Mouse (Mus musculus) kidney, postnatal 0 days (tissue): ENCODE data around the gene Nap1l1. TPM values are rescaled to one million over a fixed set of nuclear protein-coding genes. Genes with fewer than 3 reads are reported as not detected.

ENCODE experiments used
- ATAC-seq: fragments of 200-750 bp; cut with Nextera tagmentation; replicated peaks from 2 replicates; pipeline ENCODE4 v1.8.0; 2017; ENCODE audit warnings: low read depth, moderate number of reproducible peaks, moderate TSS enrichment, moderate library complexity; ENCODE audit not compliant: low FRiP score
- DNase-seq: peaks from one replicate; pipeline ENCODE4 v3.0.0-alpha.2; 2016; ENCODE audit warnings: low spot score
- H3K27ac ChIP-seq: fragments of 300-500 bp; sonication (generic); 2 replicates; pipeline ENCODE4 v1.5.1; 2014; ENCODE audit warnings: mild to moderate bottlenecking
- H3K27me3 ChIP-seq: fragments of 300-500 bp; sonication (generic); 2 replicates; pipeline ENCODE4 v1.6.1; 2014; ENCODE audit warnings: low read length, mixed read lengths; ENCODE audit not compliant: insufficient read depth
- H3K36me3 ChIP-seq: fragments of 300-500 bp; sonication (generic); 2 replicates; pipeline ENCODE4 v1.6.1; 2014; ENCODE audit warnings: low read length, mixed read lengths; ENCODE audit not compliant: insufficient read depth
- H3K4me1 ChIP-seq: fragments of 300-500 bp; sonication (generic); replicated peaks from 2 replicates; pipeline ENCODE4 v1.6.1; 2014; ENCODE audit warnings: antibody characterized with exemption, low read length, mixed read lengths; ENCODE audit not compliant: insufficient read depth
- H3K4me2 ChIP-seq: fragments of 300-500 bp; sonication (generic); 2 replicates; pipeline ENCODE4 v1.6.1; 2014; ENCODE audit warnings: mild to moderate bottlenecking, low read length, moderate library complexity, mixed read lengths
- H3K4me3 ChIP-seq: fragments of 300-500 bp; sonication (generic); replicated peaks from 2 replicates; pipeline ENCODE4 v1.5.1; 2014; ENCODE audit warnings: low read depth, low read length
- H3K9ac ChIP-seq: fragments of 300-500 bp; sonication (generic); 2 replicates; pipeline ENCODE4 v1.6.1; 2014; ENCODE audit warnings: low read depth, low read length
- H3K9me3 ChIP-seq: fragments of 300-500 bp; sonication (generic); replicated peaks from 2 replicates; pipeline ENCODE4 v1.6.1; 2016; ENCODE audit warnings: low read length, inconsistent platforms, mixed read lengths
- CTCF ChIP-seq: IDR thresholded peaks from 2 replicates; pipeline ENCODE4 v1.5.1; 2016; ENCODE audit warnings: antibody characterized with exemption, low read depth, mild to moderate bottlenecking, moderate library complexity
- WGBS: fragments of 180-500 bp; shearing (Covaris S2); extraction: QIAGEN DNeasy Blood & Tissue Kit; methylation state at CpG from one replicate; pipeline ENCODE4 v1.1.7; 2014; 5-methylcytosine and 5-hydroxymethylcytosine counted together
- polyA plus RNA-seq: library from polyadenylated mRNA; unstranded; fragments of >200 nt; fragmentation: Nextera tagmentation; extraction: Ambion mirVana; gene quantifications from 2 replicates; pipeline ENCODE4 v1.2.1, GENCODE M21; 2015

Nap1l1 gene
- polyA plus RNA-seq, 1 experiment from 2014 or later: 171 TPM

DNA sequence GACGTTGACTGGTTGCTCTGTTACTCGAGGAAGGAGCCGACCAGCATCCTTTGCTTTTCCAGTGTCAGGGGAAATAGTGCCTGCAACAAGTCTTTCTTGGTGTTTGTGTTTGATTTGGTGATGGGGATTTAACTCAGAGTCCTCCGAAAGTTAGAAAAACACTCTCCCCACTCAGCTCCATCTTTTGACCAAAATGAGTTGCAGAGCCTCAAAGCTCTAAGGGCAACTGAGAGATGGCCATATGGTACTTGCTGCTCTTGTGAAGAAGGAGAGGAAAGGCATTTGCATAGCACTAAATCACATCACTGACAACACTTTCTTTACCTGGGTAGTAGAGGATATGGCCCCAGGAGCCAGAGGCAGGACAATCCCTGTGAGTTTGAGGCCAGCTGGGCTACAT lies 45.3 kb downstream of the Nap1l1 start:
- whole genome bisulfite sequencing: 55% methylated on average over 4 of the region's 4 CpGs
- Histone ChIP-seq H3K4me3 (no peak overlapping the region), H3K4me1 (peaks cover 11% of the 10 kb centered on the region), H3K27ac (no peak overlapping the region), H3K36me3 (no peaks in the 10 kb centered on the region), H3K9ac (no peak overlapping the region), H3K4me2 (no peak overlapping the region), H3K9me3 (no peaks in the 10 kb centered on the region), H3K27me3 (no peaks in the 10 kb centered on the region)
- DNase-seq (no peak), ATAC-seq (no peak)
- no peak for TF ChIP-seq CTCF

DNA sequence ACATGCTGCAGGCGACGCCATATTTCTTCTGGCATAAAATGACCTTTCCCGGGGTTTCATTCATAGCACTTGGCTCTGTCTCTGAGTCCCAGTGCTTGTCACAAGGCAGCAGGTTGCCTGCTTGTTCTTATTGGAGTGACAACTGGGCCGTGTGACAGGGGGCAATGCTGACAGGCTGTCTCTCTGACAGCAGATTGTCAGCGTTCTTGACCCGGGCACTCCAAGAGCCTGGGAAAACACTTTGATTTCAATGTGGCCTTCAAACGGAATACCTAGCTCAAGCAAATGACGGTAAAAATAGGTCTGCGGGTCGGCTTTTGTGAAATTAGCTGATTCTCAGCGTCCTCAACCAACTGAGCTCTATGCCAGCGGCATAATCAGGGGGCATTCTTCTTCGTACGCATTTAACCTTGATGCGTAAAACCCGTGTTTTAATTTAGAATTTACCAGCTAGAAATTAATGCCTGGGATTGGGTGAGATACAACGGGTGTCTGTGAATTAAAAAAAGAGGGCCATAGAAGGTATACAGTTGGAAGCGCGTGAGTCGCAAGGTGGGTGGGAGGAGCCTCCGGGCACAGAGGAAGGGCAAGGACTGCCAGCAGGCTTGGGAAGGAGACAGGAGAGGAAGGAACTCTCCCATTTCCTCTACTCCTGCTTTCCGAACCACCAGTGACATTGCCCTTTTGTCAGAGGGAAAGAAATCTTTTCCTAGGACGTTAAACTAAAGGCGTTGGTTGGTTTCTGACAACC lies 46.8 kb downstream of the Nap1l1 start:
- H3K9me3 ChIP-seq: no peaks in the 10 kb centered on the region
- ATAC-seq: no peak
- H3K4me3 ChIP-seq: no peak overlapping the region
- H3K36me3 ChIP-seq: no peaks in the 10 kb centered on the region
- H3K4me1 ChIP-seq: peaks cover 11% of the 10 kb centered on the region
- H3K27me3 ChIP-seq: no peaks in the 10 kb centered on the region
- H3K4me2 ChIP-seq: peak overlapping the region; percentile 31; the same call in 1 of the 2 replicates
- H3K27ac ChIP-seq: no peak overlapping the region
- DNase-seq: no peak
- H3K9ac ChIP-seq: no peak overlapping the region
- 65% methylated on average over 24 of the region's 24 CpGs for WGBS
- TF ChIP-seq CTCF: no peak

DNA sequence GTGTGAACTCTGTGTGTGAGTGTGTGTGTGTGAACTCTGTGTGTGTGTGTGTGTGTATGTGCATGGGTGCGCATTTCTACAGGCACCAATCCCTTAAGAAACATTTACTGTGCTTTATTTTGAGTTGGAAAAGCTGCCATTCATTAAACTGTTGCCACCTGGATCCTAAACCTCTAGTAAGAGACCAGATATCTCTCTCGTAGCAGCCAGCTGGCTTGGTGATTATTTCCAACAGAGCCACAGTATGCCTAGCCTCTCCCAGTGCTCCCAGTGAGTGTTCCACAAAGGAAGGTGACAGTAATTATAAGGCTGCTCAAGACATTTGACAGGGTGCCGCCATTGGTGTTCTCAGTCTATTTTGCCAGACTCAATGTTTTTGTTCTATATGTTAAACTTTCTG lies 47.6 kb downstream of the Nap1l1 start:
- Histone ChIP-seq H3K4me3 (no peak overlapping the region), H3K4me2 (no peak overlapping the region), H3K27me3 (no peaks in the 10 kb centered on the region), H3K4me1 (peaks cover 9% of the 10 kb centered on the region), H3K9ac (no peak overlapping the region), H3K9me3 (no peaks in the 10 kb centered on the region), H3K27ac (no peak overlapping the region), H3K36me3 (no peaks in the 10 kb centered on the region)
- ATAC-seq (no peak), DNase-seq (no peak)
- 77% methylated on average over 3 of the region's 3 CpGs for WGBS
- TF ChIP-seq CTCF: no peak

DNA sequence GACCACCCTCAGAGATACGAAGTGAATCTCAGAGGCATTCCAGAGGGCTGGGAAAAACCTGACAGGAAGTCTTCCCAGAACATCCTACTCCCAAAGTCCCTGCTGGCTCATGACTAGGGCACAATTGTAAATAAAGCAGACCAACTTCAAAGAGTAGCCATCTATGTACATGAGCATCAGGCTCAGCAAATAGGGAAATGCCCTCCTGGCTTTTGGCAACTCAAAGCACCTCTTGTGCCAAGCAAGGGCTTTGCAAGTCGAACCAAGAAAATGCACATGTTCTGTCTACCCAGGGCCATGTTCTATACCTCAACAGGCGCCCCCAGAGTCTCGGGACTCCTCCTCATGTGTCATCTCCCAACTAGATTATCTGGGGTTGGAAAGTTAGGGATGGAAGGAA lies 48.6 kb downstream of the Nap1l1 start:
- no peaks in the 10 kb centered on the region for H3K27me3 ChIP-seq
- peaks cover 6% of the 10 kb centered on the region for H3K4me1 ChIP-seq
- ATAC-seq (no peak), DNase-seq (no peak)
- H3K36me3 ChIP-seq: no peaks in the 10 kb centered on the region
- TF ChIP-seq CTCF: no peak
- no peak overlapping the region for H3K27ac ChIP-seq
- no peak overlapping the region for H3K4me2 ChIP-seq
- H3K9ac ChIP-seq: no peak overlapping the region
- WGBS: 58% methylated on average over 4 of the region's 4 CpGs
- H3K4me3 ChIP-seq: no peak overlapping the region
- no peaks in the 10 kb centered on the region for H3K9me3 ChIP-seq

DNA sequence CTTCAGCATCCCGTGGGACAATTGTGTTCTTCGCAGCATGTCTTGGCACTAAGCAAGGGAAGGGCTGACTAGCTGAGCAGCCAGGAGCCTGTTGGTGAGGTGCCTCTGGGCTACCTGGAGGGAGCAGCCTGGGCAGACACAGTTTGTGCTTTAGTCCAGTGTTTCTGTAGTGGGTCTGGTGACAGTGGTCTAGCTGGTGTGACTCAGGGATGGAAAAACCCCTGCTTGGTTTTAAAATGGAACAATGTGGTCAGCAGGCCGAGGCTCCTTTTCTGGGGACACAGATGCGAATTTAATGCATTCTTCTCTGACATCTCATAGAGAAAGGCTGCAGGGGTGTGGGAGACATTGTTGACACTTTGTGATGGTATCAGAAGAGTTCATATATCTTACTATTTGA lies 49.2 kb downstream of the Nap1l1 start:
- H3K9me3 ChIP-seq: no peaks in the 10 kb centered on the region
- 77% methylated on average over 4 of the region's 4 CpGs for WGBS
- TF ChIP-seq CTCF: no peak

DNA sequence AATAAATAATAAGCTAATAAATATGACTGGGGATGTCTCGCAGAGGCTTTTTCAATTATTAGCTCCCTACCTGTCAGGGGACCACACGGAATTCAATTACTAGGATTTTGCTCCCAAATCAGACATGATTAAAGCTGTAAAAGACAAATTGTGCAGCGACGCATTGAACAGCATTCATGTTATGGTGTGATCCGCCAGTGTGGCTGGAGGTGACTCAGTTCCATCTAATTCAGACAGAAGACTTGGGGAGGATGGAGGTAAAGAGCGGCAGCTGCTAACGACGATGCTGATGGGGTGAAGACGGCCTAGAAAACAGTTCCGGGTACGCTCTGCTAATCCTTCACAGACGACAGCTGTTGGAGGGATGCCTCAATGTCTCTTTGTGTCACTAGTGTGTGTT lies 50.9 kb downstream of the Nap1l1 start:
- Histone ChIP-seq H3K4me3 (no peak overlapping the region), H3K9me3 (no peaks in the 10 kb centered on the region), H3K27me3 (no peaks in the 10 kb centered on the region), H3K9ac (no peak overlapping the region), H3K27ac (no peak overlapping the region), H3K4me2 (no peak overlapping the region), H3K4me1 (no peaks in the 10 kb centered on the region; the same call in 1 of the 2 replicates), H3K36me3 (no peaks in the 10 kb centered on the region)
- ATAC-seq (no peak), DNase-seq (no peak)
- WGBS: 84% methylated on average over 12 of the region's 12 CpGs
- TF ChIP-seq CTCF: no peak

More for the DNA sequence above, 49.2 kb downstream of the Nap1l1 start:
- H3K4me1 ChIP-seq: peaks cover 2% of the 10 kb centered on the region
- DNase-seq (no peak), ATAC-seq (no peak)
- no peaks in the 10 kb centered on the region for H3K36me3 ChIP-seq
- H3K27me3 ChIP-seq: no peaks in the 10 kb centered on the region
- no peak overlapping the region for H3K27ac ChIP-seq
- no peak overlapping the region for H3K9ac ChIP-seq
- no peak overlapping the region for H3K4me3 ChIP-seq
- H3K4me2 ChIP-seq: no peak overlapping the region

DNA sequence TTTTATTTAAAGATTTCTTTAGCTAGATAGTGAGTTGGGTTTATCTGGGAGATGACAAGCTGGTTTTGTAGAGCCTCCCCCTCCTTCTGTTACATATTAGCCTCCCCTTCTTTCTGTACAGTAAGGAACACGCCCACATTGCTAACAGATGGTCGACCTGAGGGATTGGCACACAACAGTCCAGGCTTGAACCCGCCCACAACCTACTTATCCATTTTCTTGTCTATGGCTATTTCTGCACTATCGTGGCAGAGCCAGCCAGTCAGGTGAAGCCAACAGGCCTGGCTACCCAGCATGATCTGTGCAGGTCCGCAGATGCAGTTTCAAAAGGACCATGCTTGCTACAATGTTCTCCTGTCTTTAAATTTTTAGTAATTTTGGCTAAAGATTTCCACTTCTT lies 54.0 kb downstream of the Nap1l1 start:
- TF ChIP-seq CTCF: no peak
- Histone ChIP-seq H3K27me3 (no peaks in the 10 kb centered on the region), H3K4me1 (no peaks in the 10 kb centered on the region), H3K27ac (no peak overlapping the region), H3K36me3 (no peaks in the 10 kb centered on the region), H3K4me3 (no peak overlapping the region), H3K9me3 (no peaks in the 10 kb centered on the region), H3K9ac (no peak overlapping the region), H3K4me2 (no peak overlapping the region)
- WGBS: 67% methylated on average over 5 of the region's 5 CpGs
- no peak for ATAC-seq
- no peak for DNase-seq
